ENCODE assay signal across 8 mouse cellular contexts in the genomic region with DNA sequence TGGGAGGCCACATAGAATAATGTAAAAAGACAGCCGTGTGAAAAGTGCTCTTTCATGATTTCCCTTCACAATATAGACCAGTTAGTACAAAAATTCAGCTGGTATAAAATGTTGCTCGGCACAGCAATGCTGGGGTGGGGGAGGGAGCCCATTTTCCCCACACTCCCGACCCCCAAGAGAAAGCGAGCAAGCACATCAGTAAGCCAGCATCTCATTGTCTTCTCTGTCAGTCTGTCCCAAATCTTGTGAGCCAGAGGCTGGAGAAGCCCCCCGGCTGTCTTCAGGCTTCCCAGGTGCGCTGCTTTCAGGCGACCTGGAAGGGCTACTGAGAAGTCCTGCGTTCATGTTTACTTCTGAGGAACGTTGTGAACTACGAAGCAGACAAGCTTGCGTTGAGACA. TPM values are rescaled to one million over a fixed set of nuclear protein-coding genes. Genes with fewer than 3 reads are reported as not detected.
A peak's percentile ranks its signal among the peaks of the same experiment; 100 is the strongest.
DNase-seq lines count a peak whose midpoint lies in the region; ATAC-seq and TF ChIP-seq lines count a peak whose summit lies in the region.

No protein-coding gene starts in this region.

- TF ChIP-seq POLR2A in kidney, adult 2 months (IDR thresholded peaks at IDR 0.05; ENCODE audit: low read depth, low read length) = no peak

- no peak overlapping the region for H3K9ac ChIP-seq in kidney, embryonic 15.5 days
- H3K9ac ChIP-seq in embryonic facial prominence, embryonic 12.5 days = no peak overlapping the region
- H3K9ac ChIP-seq in midbrain, embryonic 12.5 days (replicated peaks) = no peak overlapping the region

- no peak for ATAC-seq in kidney, embryonic 15.5 days (replicated peaks; ENCODE audit: low FRiP score)
- ATAC-seq in embryonic facial prominence, embryonic 12.5 days (ENCODE audit: insufficient number of reproducible peaks, insufficient read depth, low FRiP score, low TSS enrichment) = no peak
- no peak for ATAC-seq in midbrain, embryonic 12.5 days (ENCODE audit: low FRiP score, low read depth)

- H3K4me3 ChIP-seq in kidney, embryonic 15.5 days (replicated peaks) = no peak overlapping the region
- H3K4me3 ChIP-seq in kidney, adult 2 months (ENCODE audit: insufficient read depth, low read depth, low read length) = no peak overlapping the region
- peak overlapping the region; percentile 52; the same call in 1 of the 2 replicates for H3K4me3 ChIP-seq in embryonic facial prominence, embryonic 12.5 days
- H3K4me3 ChIP-seq in hindbrain, embryonic 10.5 days = peak overlapping the region; percentile 74
- peak overlapping the region; percentile 73 for H3K4me3 ChIP-seq in midbrain, embryonic 12.5 days

- no peaks in the 10 kb centered on the region for H3K36me3 ChIP-seq in kidney, embryonic 15.5 days
- H3K36me3 ChIP-seq in kidney, adult 2 months (ENCODE audit: control insufficient read depth, insufficient read depth, low read length) = no peaks in the 10 kb centered on the region
- no peaks in the 10 kb centered on the region for H3K36me3 ChIP-seq in embryonic facial prominence, embryonic 12.5 days
- no peaks in the 10 kb centered on the region for H3K36me3 ChIP-seq in hindbrain, embryonic 10.5 days
- no peaks in the 10 kb centered on the region for H3K36me3 ChIP-seq in midbrain, embryonic 12.5 days

- no peak for TF ChIP-seq CTCF in kidney, adult 2 months (conservative IDR thresholded peaks at IDR 0.05; ENCODE audit: insufficient read depth, insufficient read length, low read depth, low read length)

- no peak for DNase-seq in kidney, adult 2 months
- no peak for DNase-seq in hindbrain, embryonic 10.5 days (ENCODE audit: low spot score)
- DNase-seq in thymus, postnatal 10 days (ENCODE audit: low spot score in 2 of 2) = no peak
- DNase-seq in MN1 (ENCODE audit: low spot score) = no peak
- DNase-seq in cerebellum, postnatal 36 days = no peak

- H3K27ac ChIP-seq in kidney, embryonic 15.5 days = no peak overlapping the region
- no peak overlapping the region for H3K27ac ChIP-seq in kidney, adult 2 months (ENCODE audit: insufficient read depth, low read depth, low read length)
- no peak overlapping the region for H3K27ac ChIP-seq in embryonic facial prominence, embryonic 12.5 days
- H3K27ac ChIP-seq in hindbrain, embryonic 10.5 days = no peak overlapping the region
- no peak overlapping the region for H3K27ac ChIP-seq in midbrain, embryonic 12.5 days (replicated peaks)

- H3K27me3 ChIP-seq in kidney, embryonic 15.5 days = peaks cover 46% of the 10 kb centered on the region
- no peaks in the 10 kb centered on the region; the same call in 1 of the 2 replicates for H3K27me3 ChIP-seq in kidney, adult 2 months (replicated peaks; ENCODE audit: control insufficient read depth, insufficient read depth, low read length)
- peaks cover 33% of the 10 kb centered on the region for H3K27me3 ChIP-seq in embryonic facial prominence, embryonic 12.5 days
- H3K27me3 ChIP-seq in hindbrain, embryonic 10.5 days (ENCODE audit: insufficient read depth, poor library complexity, severe bottlenecking) = peaks cover 47% of the 10 kb centered on the region
- peaks cover 34% of the 10 kb centered on the region for H3K27me3 ChIP-seq in midbrain, embryonic 12.5 days

- peak overlapping the region; percentile 98 for H3K4me2 ChIP-seq in kidney, embryonic 15.5 days
- peak overlapping the region; percentile 95 for H3K4me2 ChIP-seq in embryonic facial prominence, embryonic 12.5 days (replicated peaks)
- peak overlapping the region; percentile 98 for H3K4me2 ChIP-seq in midbrain, embryonic 12.5 days (replicated peaks)

- H3K4me1 ChIP-seq in kidney, embryonic 15.5 days = peaks cover 19% of the 10 kb centered on the region
- H3K4me1 ChIP-seq in kidney, adult 2 months (ENCODE audit: control insufficient read depth, insufficient read depth, low read length) = no peaks in the 10 kb centered on the region
- peaks cover 8% of the 10 kb centered on the region; the same call in 1 of the 2 replicates for H3K4me1 ChIP-seq in embryonic facial prominence, embryonic 12.5 days
- H3K4me1 ChIP-seq in hindbrain, embryonic 10.5 days (replicated peaks) = peaks cover 23% of the 10 kb centered on the region
- H3K4me1 ChIP-seq in midbrain, embryonic 12.5 days = peaks cover 17% of the 10 kb centered on the region

- H3K9me3 ChIP-seq in kidney, embryonic 15.5 days (replicated peaks) = no peaks in the 10 kb centered on the region
- no peaks in the 10 kb centered on the region for H3K9me3 ChIP-seq in embryonic facial prominence, embryonic 12.5 days
- H3K9me3 ChIP-seq in hindbrain, embryonic 10.5 days = no peaks in the 10 kb centered on the region
- no peaks in the 10 kb centered on the region for H3K9me3 ChIP-seq in midbrain, embryonic 12.5 days

- WGBS in kidney, embryonic 15.5 days = 2% methylated on average over 11 of the region's 11 CpGs
- WGBS in kidney, adult 2 months = 4% methylated on average over 11 of the region's 11 CpGs
- WGBS in embryonic facial prominence, embryonic 12.5 days = 2% methylated on average over 11 of the region's 11 CpGs
- WGBS in hindbrain, embryonic 10.5 days = 3% methylated on average over 11 of the region's 11 CpGs
- under 1% methylated on average over 11 of the region's 11 CpGs for WGBS in midbrain, embryonic 12.5 days

RNA-seq across cellular contexts. Expression of a gene that starts 0.7 kb away (rescaled TPM):
- 3.6 and 3.9 TPM in 2 replicates for polyA plus RNA-seq in kidney, embryonic 15.5 days (2015; fragmentation: Nextera tagmentation; extraction: Ambion mirVana)
- polyA plus RNA-seq in kidney, adult 2 months (2012; rRNA removed) = 0.80 and 0.98 TPM in 2 replicates
- 10.5 and 11.0 TPM in 2 replicates for polyA plus RNA-seq in embryonic facial prominence, embryonic 12.5 days (2016; fragmentation: Nextera tagmentation; extraction: Ambion mirVana)
- 4.5 and 15.0 TPM in 2 replicates for polyA plus RNA-seq in hindbrain, embryonic 10.5 days (2016; fragmentation: Nextera tagmentation; extraction: Ambion mirVana)
- polyA plus RNA-seq in midbrain, embryonic 12.5 days (2016; fragmentation: Nextera tagmentation; extraction: Ambion mirVana) = 24.0 and 25.4 TPM in 2 replicates

Comparison
In these comparisons a context has a peak if more than half of its experiments do, and no peak if none do; other contexts are left out.
1. H3K4me3 ChIP-seq: peak in embryonic facial prominence, embryonic 12.5 days (single experiment), hindbrain, embryonic 10.5 days (single experiment) and midbrain, embryonic 12.5 days (single experiment); none in kidney, embryonic 15.5 days (single experiment) and kidney, adult 2 months (single experiment).
2. Peak in every context shown above with its lines, with median percentiles within 50 percentile points of each other: H3K4me2 ChIP-seq.